Mouse (Mus musculus) lung, embryonic 14.5 days (tissue): ENCODE results near the gene Brdt. TPM values are rescaled to one million over a fixed set of nuclear protein-coding genes. Genes with fewer than 3 reads are reported as not detected.
A peak's percentile ranks its signal among the peaks of the same experiment; 100 is the strongest.
"Not testable (repeated sequence)": the region's sequence is repeated elsewhere in the genome, so short reads cannot be mapped to it uniquely, and the experiment has no call there.

Source experiments
- ATAC-seq: fragments of 200-750 bp; cut with Nextera tagmentation; 2 replicates; pipeline ENCODE4 v1.8.0; 2017; ENCODE audit warnings: mild to moderate bottlenecking, moderate TSS enrichment, moderate library complexity; ENCODE audit not compliant: insufficient read depth
- DNase-seq: peaks from one replicate; pipeline ENCODE4 v3.0.0-alpha.2; 2015
- H3K27ac ChIP-seq: fragments of 300-500 bp; sonication (generic); 2 replicates; pipeline ENCODE4 v1.5.1; 2014; ENCODE audit warnings: low read depth, mild to moderate bottlenecking, moderate library complexity
- H3K27me3 ChIP-seq: fragments of 300-500 bp; sonication (generic); 2 replicates; pipeline ENCODE4 v1.6.1; 2014; ENCODE audit warnings: low read length, control low read depth; ENCODE audit not compliant: insufficient read depth
- H3K36me3 ChIP-seq: fragments of 300-500 bp; sonication (generic); 2 replicates; pipeline ENCODE4 v1.6.1; 2014; ENCODE audit warnings: control low read depth; ENCODE audit not compliant: insufficient read depth
- H3K4me1 ChIP-seq: fragments of 300-500 bp; sonication (generic); 2 replicates; pipeline ENCODE4 v1.6.1; 2014; ENCODE audit warnings: antibody characterized with exemption, control low read depth; ENCODE audit not compliant: insufficient read depth
- H3K4me2 ChIP-seq: fragments of 300-500 bp; sonication (generic); 2 replicates; pipeline ENCODE4 v1.6.1; 2014; ENCODE audit warnings: mild to moderate bottlenecking
- H3K4me3 ChIP-seq: fragments of 300-500 bp; sonication (generic); 2 replicates; pipeline ENCODE4 v1.5.1; 2014; ENCODE audit warnings: low read depth, low read length
- H3K9ac ChIP-seq: fragments of 300-500 bp; sonication (generic); 2 replicates; pipeline ENCODE4 v1.6.1; 2014
- H3K9me3 ChIP-seq: fragments of 300-500 bp; sonication (generic); 2 replicates; pipeline ENCODE4 v1.6.1; 2016; ENCODE audit warnings: low read depth, low read length, control low read depth
- CTCF ChIP-seq: IDR thresholded peaks from 2 replicates; pipeline ENCODE4 v1.5.1; 2016; ENCODE audit warnings: antibody characterized with exemption, low read depth
- WGBS: fragments of 180-500 bp; shearing (Covaris S2); extraction: QIAGEN DNeasy Blood & Tissue Kit; methylation state at CpG from one replicate; pipeline ENCODE4 v1.1.7; 2014; 5-methylcytosine and 5-hydroxymethylcytosine counted together
- polyA plus RNA-seq: library from polyadenylated mRNA; unstranded; fragments of >200 nt; fragmentation: Nextera tagmentation; extraction: Ambion mirVana; gene quantifications from 2 replicates; pipeline ENCODE4 v1.2.1, GENCODE M21; 2014

Gene Brdt
- polyA plus RNA-seq, 1 experiment from 2014 or later: 1.4 TPM

- Histone ChIP-seq H3K9ac (peak overlapping the region; percentile 57), H3K27ac (peak overlapping the region; percentile 71), H3K36me3 (no peaks in the 10 kb centered on the region), H3K9me3 (no peaks in the 10 kb centered on the region), H3K4me3 (peak overlapping the region; percentile 53), H3K27me3 (no peaks in the 10 kb centered on the region), H3K4me2 (peak overlapping the region; percentile 61), H3K4me1 (no peaks in the 10 kb centered on the region)
- no peak for TF ChIP-seq CTCF
- WGBS: 24% methylated on average over 9 of the region's 9 CpGs
- ATAC-seq: no peak
- DNase-seq: peak; percentile 39
Measured at GRCm38 (mm10) chr5:107360054-107360730, 29.2 kb downstream of the Brdt start.

- 68% methylated on average over 3 of the region's 3 CpGs for WGBS
- Histone ChIP-seq H3K4me3 (no peak overlapping the region), H3K9me3 (no peaks in the 10 kb centered on the region), H3K27me3 (no peaks in the 10 kb centered on the region), H3K27ac (no peak overlapping the region), H3K9ac (no peak overlapping the region), H3K4me2 (no peak overlapping the region), H3K36me3 (no peaks in the 10 kb centered on the region), H3K4me1 (no peaks in the 10 kb centered on the region)
- DNase-seq (no peak), ATAC-seq (no peak)
- TF ChIP-seq CTCF: no peak
Measured at GRCm38 (mm10) chr5:107370040-107370439, 39.1 kb downstream of the Brdt start.

- ATAC-seq (no peak), DNase-seq (no peak)
- Histone ChIP-seq H3K27ac (no peak overlapping the region), H3K9ac (no peak overlapping the region), H3K4me2 (no peak overlapping the region), H3K4me3 (no peak overlapping the region), H3K36me3 (no peaks in the 10 kb centered on the region), H3K4me1 (no peaks in the 10 kb centered on the region), H3K27me3 (no peaks in the 10 kb centered on the region), H3K9me3 (no peaks in the 10 kb centered on the region)
- TF ChIP-seq CTCF: no peak
- 83% methylated on average over 5 of the region's 5 CpGs for WGBS
Measured at GRCm38 (mm10) chr5:107371335-107371734, 40.4 kb downstream of the Brdt start.

GRCm38 (mm10) chr5:107373256-107373655, 42.3 kb downstream of the Brdt start:
- no peak overlapping the region for H3K9ac ChIP-seq
- no peak overlapping the region for H3K27ac ChIP-seq
- no peaks in the 10 kb centered on the region for H3K27me3 ChIP-seq
- H3K4me2 ChIP-seq: no peak overlapping the region
- TF ChIP-seq CTCF: no peak
- no peak overlapping the region for H3K4me3 ChIP-seq
- H3K36me3 ChIP-seq: 0 out of 2 replicates have a peak, but pooled peaks cover 2% of the 10 kb centered on the region
- no peak for DNase-seq
- WGBS: 74% methylated on average over 4 of the region's 4 CpGs
- ATAC-seq: no peak
- no peaks in the 10 kb centered on the region for H3K4me1 ChIP-seq
- no peaks in the 10 kb centered on the region for H3K9me3 ChIP-seq

GRCm38 (mm10) chr5:107386448-107386847, 55.5 kb downstream of the Brdt start:
- not testable (repeated sequence) for DNase-seq, H3K4me2 ChIP-seq, H3K36me3 ChIP-seq, ATAC-seq, H3K4me1 ChIP-seq, H3K9ac ChIP-seq, H3K9me3 ChIP-seq, H3K27ac ChIP-seq, H3K27me3 ChIP-seq, H3K4me3 ChIP-seq
- TF ChIP-seq CTCF: peak; percentile 33; the same call in 1 of the 2 replicates

GRCm38 (mm10) chr5:107387788-107388187, 56.8 kb downstream of the Brdt start:
- Histone ChIP-seq H3K9me3 (no peaks in the 10 kb centered on the region), H3K27ac (no peak overlapping the region), H3K27me3 (no peaks in the 10 kb centered on the region), H3K36me3 (no peaks in the 10 kb centered on the region), H3K4me3 (no peak overlapping the region), H3K4me2 (no peak overlapping the region), H3K9ac (no peak overlapping the region), H3K4me1 (no peaks in the 10 kb centered on the region)
- DNase-seq (no peak), ATAC-seq (no peak)
- TF ChIP-seq CTCF: no peak
- WGBS: 81% methylated on average over 1 of the region's 1 CpGs

GRCm38 (mm10) chr5:107389373-107389772, 58.4 kb downstream of the Brdt start:
- DNase-seq (no peak), ATAC-seq (no peak)
- H3K4me3 ChIP-seq: no peak overlapping the region
- no peak for TF ChIP-seq CTCF
- no peak overlapping the region for H3K27ac ChIP-seq
- H3K9ac ChIP-seq: no peak overlapping the region
- no peaks in the 10 kb centered on the region for H3K36me3 ChIP-seq
- H3K4me1 ChIP-seq: no peaks in the 10 kb centered on the region
- no peaks in the 10 kb centered on the region for H3K27me3 ChIP-seq
- H3K9me3 ChIP-seq: no peaks in the 10 kb centered on the region
- 88% methylated on average over 2 of the region's 2 CpGs for WGBS
- no peak overlapping the region for H3K4me2 ChIP-seq
